Mouse (Mus musculus) heart, postnatal 0 days (tissue): ENCODE measurements around the gene Mettl2.

ENCODE experiments used
- CTCF ChIP-seq: IDR thresholded peaks from 2 replicates; pipeline ENCODE4 v1.5.1; 2016; ENCODE audit warnings: antibody characterized with exemption, control low read depth, low read depth
- EP300 ChIP-seq: IDR thresholded peaks from 2 replicates; pipeline ENCODE4 v1.6.1; 2016; ENCODE audit warnings: antibody characterized with exemption, low read depth

DNA sequence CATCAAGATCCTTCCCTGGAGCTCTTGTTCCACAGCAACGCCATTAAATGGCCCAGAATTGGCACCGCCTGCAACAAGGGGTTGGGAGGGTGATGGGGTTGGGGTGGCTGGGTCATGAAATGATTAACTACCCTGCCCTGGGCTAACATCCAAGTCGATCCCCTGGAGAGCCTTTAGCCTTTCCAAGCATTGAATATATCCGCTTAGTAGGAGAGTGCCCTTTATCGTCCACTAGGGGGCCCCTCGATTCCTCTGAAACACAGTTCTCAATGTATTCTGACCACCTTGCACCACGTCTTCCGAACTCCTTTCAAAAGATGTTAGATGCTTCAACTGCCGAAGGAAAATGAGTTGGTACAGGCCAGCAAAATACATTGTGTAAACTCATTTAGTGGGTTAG, 2.2 kb upstream of the Mettl2 start:
- TF ChIP-seq CTCF (peak; percentile 64), EP300 (no peak)
